Mouse (Mus musculus) bone marrow, adult 2 months (tissue): ENCODE results near the gene Asb1. TPM values are rescaled to one million over a fixed set of nuclear protein-coding genes. Genes with fewer than 3 reads are reported as not detected.

Experiments
- H3K27ac ChIP-seq: fragments of 200-500 bp; 2 replicates; pipeline ENCODE4 v1.5.1; 2012; ENCODE audit warnings: low read depth, mild to moderate bottlenecking, control low read depth, inconsistent platforms, low read length; ENCODE audit not compliant: control insufficient read depth, poor library complexity, insufficient read depth
- H3K4me1 ChIP-seq: fragments of 200-500 bp; 2 replicates; pipeline ENCODE4 v1.6.1; 2011; ENCODE audit warnings: low read length; ENCODE audit not compliant: control insufficient read depth, insufficient read depth
- H3K4me3 ChIP-seq: fragments of 200-500 bp; replicated peaks from 2 replicates; pipeline ENCODE3; 2011; ENCODE audit warnings: mild to moderate bottlenecking, low read depth, low read length, control low read depth; ENCODE audit not compliant: control insufficient read depth
- CTCF ChIP-seq: fragments of 200-500 bp; IDR thresholded peaks from 2 replicates; pipeline ENCODE4 v1.5.1; 2011; ENCODE audit warnings: low read length, control low read depth; ENCODE audit not compliant: control insufficient read depth, insufficient read depth
- POLR2A ChIP-seq: fragments of 200-500 bp; IDR thresholded peaks from 2 replicates; pipeline ENCODE4 v1.6.1; 2011; ENCODE audit warnings: low read depth, mild to moderate bottlenecking, control low read depth, low read length, borderline replicate concordance; ENCODE audit not compliant: control insufficient read depth
- WGBS: fragments of 180-500 bp; shearing (Covaris S2); methylation state at CpG from one replicate; pipeline ENCODE4 v1.1.7; 2018; 5-methylcytosine and 5-hydroxymethylcytosine counted together
- polyA plus RNA-seq: library from polyadenylated mRNA; stranded (reverse); fragments of >200 nt; gene quantifications from 2 replicates; pipeline ENCODE4 v1.2.4, GENCODE M21; 2011; ENCODE audit warnings: low replicate concordance; ENCODE audit not compliant: missing spikeins, insufficient read depth, insufficient read length

Asb1 gene
- 25.8 and 40.9 TPM in 2 replicates for polyA plus RNA-seq

- WGBS = under 1% methylated on average over 41 of the region's 41 CpGs
- peak within 1 kb of the TSS; percentile 83 for H3K4me3 ChIP-seq
- H3K4me1 ChIP-seq = no peaks in the 10 kb centered on the region; the same call in 1 of the 2 replicates
- TF ChIP-seq POLR2A (peak; percentile 98), CTCF (no peak)
- H3K27ac ChIP-seq = peak within 1 kb of the TSS; percentile 91
Measured at GRCm38 (mm10) chr1:91540271-91540826, at the start of gene Asb1. Gene Asb1, plus strand, starts transcription at chr1:91540544.

- 20% methylated on average over 2 of the region's 2 CpGs for WGBS
- no peak overlapping the region for H3K27ac ChIP-seq
- TF ChIP-seq POLR2A (no peak), CTCF (no peak)
Measured at GRCm38 (mm10) chr1:91492740-91493139, 47.6 kb upstream of the Asb1 start.

GRCm38 (mm10) chr1:91493938-91494337, 46.4 kb upstream of the Asb1 start:
- 28% methylated on average over 3 of the region's 3 CpGs for WGBS
- Histone ChIP-seq H3K4me3 (no peak overlapping the region), H3K27ac (no peak overlapping the region), H3K4me1 (peaks cover 3% of the 10 kb centered on the region; the same call in 1 of the 2 replicates)
- TF ChIP-seq CTCF = no peak
- TF ChIP-seq POLR2A = no peak

More at GRCm38 (mm10) chr1:91492740-91493139, 47.6 kb upstream of the Asb1 start:
- Histone ChIP-seq H3K4me1 (peaks cover 3% of the 10 kb centered on the region; the same call in 1 of the 2 replicates), H3K4me3 (no peak overlapping the region)

GRCm38 (mm10) chr1:91494457-91495140, 45.7 kb upstream of the Asb1 start, which contains the start of gene Traf3ip1:
Gene Traf3ip1, plus strand, starts transcription at chr1:91494647.
- TF ChIP-seq POLR2A = peak; percentile 40; the same call in 1 of the 2 replicates
- TF ChIP-seq CTCF = no peak
- 0 out of 2 replicates have a peak within 1 kb of the TSS, but pooled peaks have one; percentile 20 for H3K27ac ChIP-seq
- under 1% methylated on average over 79 of the region's 79 CpGs for WGBS
- H3K4me1 ChIP-seq = peaks cover 3% of the 10 kb centered on the region; the same call in 1 of the 2 replicates
- peak within 1 kb of the TSS; percentile 98 for H3K4me3 ChIP-seq

- 57% methylated on average over 5 of the region's 5 CpGs for WGBS
- no peak overlapping the region for H3K27ac ChIP-seq
- H3K4me3 ChIP-seq = peak overlapping the region; percentile 98
- peaks cover 3% of the 10 kb centered on the region; the same call in 1 of the 2 replicates for H3K4me1 ChIP-seq
- TF ChIP-seq POLR2A = no peak
- TF ChIP-seq CTCF = no peak
Measured at GRCm38 (mm10) chr1:91495321-91495720, 45.0 kb upstream of the Asb1 start.

GRCm38 (mm10) chr1:91498579-91498978, 41.8 kb upstream of the Asb1 start:
- Histone ChIP-seq H3K4me3 (no peak overlapping the region), H3K27ac (no peak overlapping the region), H3K4me1 (peaks cover 3% of the 10 kb centered on the region; the same call in 1 of the 2 replicates)
- no peak for TF ChIP-seq POLR2A
- no peak for TF ChIP-seq CTCF
- 90% methylated on average over 6 of the region's 6 CpGs for WGBS

- 61% methylated on average over 3 of the region's 3 CpGs for WGBS
- no peak overlapping the region for H3K27ac ChIP-seq
- no peaks in the 10 kb centered on the region for H3K4me1 ChIP-seq
- TF ChIP-seq CTCF = no peak
- no peak for TF ChIP-seq POLR2A
- H3K4me3 ChIP-seq = no peak overlapping the region
Measured at GRCm38 (mm10) chr1:91504615-91505014, 35.7 kb upstream of the Asb1 start.

GRCm38 (mm10) chr1:91514916-91515315, 25.4 kb upstream of the Asb1 start:
- no peak overlapping the region for H3K27ac ChIP-seq
- H3K4me3 ChIP-seq = no peak overlapping the region

GRCm38 (mm10) chr1:91515642-91516041, 24.7 kb upstream of the Asb1 start:
- Histone ChIP-seq H3K27ac (no peak overlapping the region), H3K4me1 (no peaks in the 10 kb centered on the region), H3K4me3 (no peak overlapping the region)
- WGBS = 90% methylated on average over 6 of the region's 6 CpGs
- TF ChIP-seq POLR2A (no peak), CTCF (no peak)

More at GRCm38 (mm10) chr1:91514916-91515315, 25.4 kb upstream of the Asb1 start:
- H3K4me1 ChIP-seq = no peaks in the 10 kb centered on the region
- WGBS = 88% methylated on average over 11 of the region's 11 CpGs
- TF ChIP-seq POLR2A = no peak
- no peak for TF ChIP-seq CTCF
